Mouse (Mus musculus) layer of hippocampus, adult 18-20 months (tissue): ENCODE results near the gene Churc1. TPM values are rescaled to one million over a fixed set of nuclear protein-coding genes. Genes with fewer than 3 reads are reported as not detected.
A peak's percentile ranks its signal among the peaks of the same experiment; 100 is the strongest.

Experiments used
- DNase-seq, 2 experiments: peaks; one replicate each; pipeline ENCODE4 v3.0.0; 2022; ENCODE audit warnings: low spot score in 2 of 2
- total RNA-seq, 2 experiments: library from RNA; stranded (reverse); gene quantifications; 2 replicates each; pipeline ENCODE4 v1.2.3; 2021

Gene Churc1
- total RNA-seq, 2 experiments from 2014 or later = 34.7 to 37.7 TPM

- peak in 1 of 2 experiments; percentile 63 for DNase-seq
Measured at GRCm38 (mm10) chr12:76832704-76833103, 67.4 kb downstream of the Churc1 start.

Other genes with a start within 250 kb of the Churc1 start
- gene Plekhg3, start 234.6 kb upstream of the Churc1 start, total RNA-seq = 10 to 100 TPM; 21.9 to 24.5 TPM
- 100 to 1,000 TPM; 138 to 141 TPM for gene Sptb, start 55.0 kb upstream of the Churc1 start, total RNA-seq
- gene Fntb, start 51 bp downstream of the Churc1 start, total RNA-seq = 10 to 100 TPM; 25.1 to 26.8 TPM
- gene Gpx2, start 30.0 kb downstream of the Churc1 start, total RNA-seq = under 1 TPM in 1 of 2 experiments, not detected in 1; 0.51 TPM
- 100 to 1,000 TPM; 187 to 197 TPM for gene Rab15, start 57.4 kb downstream of the Churc1 start, total RNA-seq
- gene Max, start 196.7 kb downstream of the Churc1 start, total RNA-seq = 10 to 100 TPM; 75.3 to 76.5 TPM